In the genomic region with DNA sequence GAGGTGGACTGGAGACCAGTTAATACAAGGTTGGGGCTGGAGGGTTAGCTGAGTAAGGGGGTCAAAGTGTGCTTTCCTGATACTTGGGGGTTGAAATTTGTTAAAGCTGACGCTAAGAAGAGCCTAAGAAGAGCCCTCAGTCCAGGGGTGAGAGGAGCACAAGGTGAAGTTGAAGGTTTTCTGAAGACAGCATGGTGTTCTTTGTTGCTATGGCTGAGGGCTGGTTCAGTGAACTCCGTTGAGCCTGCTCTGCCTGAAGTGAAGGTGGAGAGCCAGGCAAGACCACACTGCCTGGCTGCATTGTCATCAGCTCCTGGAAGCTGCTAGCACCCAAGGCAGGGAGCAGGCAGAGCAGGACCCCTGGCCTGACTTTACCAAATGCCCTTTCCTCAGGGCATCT, we compare ENCODE assay signal across 24 mouse cellular contexts. TPM values are rescaled to one million over a fixed set of nuclear protein-coding genes. Genes with fewer than 3 reads are reported as not detected.
DNase-seq lines count a peak whose midpoint lies in the region; ATAC-seq and TF ChIP-seq lines count a peak whose summit lies in the region.
"Had no signal": no experiment of that assay in that cellular context is flagged by ENCODE, and none has a peak within 500 bp of the region (broad histone marks: within the 10 kb centered on the region; RNA-seq: fewer than 3 reads in every experiment).

No protein-coding gene starts in this region.

- no peak for ATAC-seq in embryonic facial prominence, embryonic 15.5 days (ENCODE audit: insufficient number of reproducible peaks, low FRiP score, low TSS enrichment, low read depth)
- no peak for ATAC-seq in stomach, postnatal 0 days (ENCODE audit: low FRiP score, low TSS enrichment)
- ATAC-seq: forebrain, embryonic 13.5 days; midbrain, embryonic 13.5 days had no signal

- no peak overlapping the region for H3K27ac ChIP-seq in embryonic facial prominence, embryonic 15.5 days (replicated peaks)
- H3K27ac ChIP-seq in stomach, postnatal 0 days (replicated peaks), result no peak overlapping the region
- H3K27ac ChIP-seq: forebrain, embryonic 13.5 days; gastrocnemius, adult 2 months; hindbrain, embryonic 13.5 days; left cerebral cortex, adult 2 months; liver, embryonic 13.5 days; midbrain, embryonic 13.5 days had no signal

- H3K9ac ChIP-seq in embryonic facial prominence, embryonic 15.5 days, result no peak overlapping the region
- no peak overlapping the region for H3K9ac ChIP-seq in stomach, postnatal 0 days (ENCODE audit: low read length)
- H3K9ac ChIP-seq: forebrain, embryonic 13.5 days; hindbrain, embryonic 13.5 days; liver, embryonic 13.5 days; midbrain, embryonic 13.5 days had no signal

- H3K9me3 ChIP-seq in embryonic facial prominence, embryonic 15.5 days (replicated peaks), result no peaks in the 10 kb centered on the region
- H3K9me3 ChIP-seq in stomach, postnatal 0 days (ENCODE audit: control insufficient read depth, low read length), result no peaks in the 10 kb centered on the region
- H3K9me3 ChIP-seq: forebrain, embryonic 13.5 days; hindbrain, embryonic 13.5 days; liver, embryonic 13.5 days; megakaryocyte, embryonic 14.5 days; midbrain, embryonic 13.5 days had no signal

- H3K27me3 ChIP-seq in embryonic facial prominence, embryonic 15.5 days, result no peaks in the 10 kb centered on the region
- H3K27me3 ChIP-seq in stomach, postnatal 0 days (ENCODE audit: control insufficient read depth, insufficient read depth, low read length), result no peaks in the 10 kb centered on the region

- 66% methylated on average over 2 of the region's 2 CpGs for WGBS in embryonic facial prominence, embryonic 15.5 days
- WGBS in stomach, postnatal 0 days, result 63% methylated on average over 2 of the region's 2 CpGs

- H3K4me3 ChIP-seq in embryonic facial prominence, embryonic 15.5 days (replicated peaks), result peak overlapping the region; percentile 47
- H3K4me3 ChIP-seq in stomach, postnatal 0 days (ENCODE audit: low read depth, low read length), result no peak overlapping the region
- H3K4me3 ChIP-seq: erythroblast, embryonic 14.5 days; gastrocnemius, adult 2 months; hindbrain, embryonic 13.5 days; left cerebral cortex, adult 2 months; liver, embryonic 13.5 days; midbrain, embryonic 13.5 days had no signal

- TF ChIP-seq EP300 in stomach, postnatal 0 days (optimal IDR thresholded peaks at IDR 0.05), result no peak

- DNase-seq in kidney, adult 9 months, result peak; percentile 72
- DNase-seq in kidney, postnatal 10 days, result no peak
- peak; percentile 35 for DNase-seq in kidney, postnatal 14 days
- no peak for DNase-seq in stomach, postnatal 0 days (ENCODE audit: low spot score)
- DNase-seq in heart, postnatal 4 days, result no peak
- no peak for DNase-seq in cerebellum, adult 9-10 months
- DNase-seq: adrenal gland, postnatal 14 days; cerebellum, adult 8-10 months; gastrocnemius, adult 2 months; left cerebral cortex, postnatal 4 days; liver, embryonic 13.5 days; lung, adult 2 months; lung, postnatal 14 days; thymus, postnatal 36 days had no signal

- TF ChIP-seq CTCF in stomach, postnatal 0 days (IDR thresholded peaks at IDR 0.05; ENCODE audit: low read depth), result no peak

- peaks cover 23% of the 10 kb centered on the region; the same call in 1 of the 2 replicates for H3K4me1 ChIP-seq in embryonic facial prominence, embryonic 15.5 days
- H3K4me1 ChIP-seq in stomach, postnatal 0 days (replicated peaks; ENCODE audit: control insufficient read depth, insufficient read depth), result 0 out of 2 replicates have a peak, but pooled peaks cover 3% of the 10 kb centered on the region

- H3K36me3 ChIP-seq in embryonic facial prominence, embryonic 15.5 days, result no peaks in the 10 kb centered on the region
- no peaks in the 10 kb centered on the region for H3K36me3 ChIP-seq in stomach, postnatal 0 days (ENCODE audit: control insufficient read depth, insufficient read depth, low read length)
- H3K36me3 ChIP-seq: hindbrain, embryonic 13.5 days; liver, embryonic 13.5 days; midbrain, embryonic 13.5 days had no signal

- H3K4me2 ChIP-seq in embryonic facial prominence, embryonic 15.5 days (replicated peaks), result peak overlapping the region; percentile 72
- peak overlapping the region; percentile 49 for H3K4me2 ChIP-seq in stomach, postnatal 0 days (replicated peaks; ENCODE audit: low read depth)
- H3K4me2 ChIP-seq: liver, embryonic 13.5 days; midbrain, embryonic 13.5 days had no signal

RNA-seq across cellular contexts. Expression of a gene that starts 1.9 kb away (rescaled TPM):
- 26.0 and 26.3 TPM in 2 replicates for polyA plus RNA-seq in embryonic facial prominence, embryonic 15.5 days (2015; fragmentation: Nextera tagmentation; extraction: Ambion mirVana)
- 11.1 and 11.3 TPM in 2 replicates for polyA plus RNA-seq in stomach, postnatal 0 days (2015; fragmentation: Nextera tagmentation; extraction: Ambion mirVana)
- under 1 TPM; 0.19 to 0.20 TPM for total RNA-seq in heart, postnatal 4 days (2021)
- total RNA-seq: heart, adult 8-10 months; heart, postnatal 25 days; monocyte, adult 5-6 weeks had no signal
- polyA plus RNA-seq: erythroblast, embryonic 14.5 days had no signal

Comparison
In these comparisons a context has a peak if more than half of its experiments do, and no peak if none do; other contexts are left out.
1. DNase-seq: peak in kidney, adult 9 months (single experiment) and kidney, postnatal 14 days (single experiment); none in kidney, postnatal 10 days (single experiment), stomach, postnatal 0 days (single experiment), heart, postnatal 4 days (single experiment) and cerebellum, adult 9-10 months (single experiment).